Mouse (Mus musculus): ENCODE data around the gene Kcnk5.

DNA sequence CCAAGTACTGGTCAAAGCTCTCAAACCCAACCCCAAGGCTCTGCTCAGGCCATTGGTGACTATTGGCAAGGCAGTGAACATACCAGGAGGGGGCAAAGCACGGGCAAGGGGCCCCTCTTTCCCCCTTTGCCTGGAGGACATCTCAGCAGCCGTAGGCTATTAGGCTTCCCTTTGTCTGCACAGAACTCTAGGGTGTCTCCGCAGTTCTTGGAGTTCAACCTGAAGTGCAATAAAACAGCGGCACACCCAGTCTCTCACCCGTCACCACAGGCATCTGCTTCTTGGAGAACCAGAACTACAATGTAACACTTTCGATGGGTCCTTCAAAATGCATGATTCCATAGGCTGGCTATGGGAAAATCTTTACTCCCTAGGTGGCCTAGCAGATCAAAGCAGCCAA, 53.4 kb downstream of the Kcnk5 start:
- no peak for TF ChIP-seq HCFC1 (IDR thresholded peaks at IDR 0.05; ENCODE audit: low read depth, low read length)
- TF ChIP-seq CTCF (IDR thresholded peaks at IDR 0.05 in 2 of 3, conservative IDR thresholded peaks at IDR 0.05 in 1 of 3; ENCODE audit: control insufficient read depth in 1 of 3, insufficient read depth in 1 of 3, low read depth in 2 of 3, low read length in 3 of 3, poor library complexity in 1 of 3, severe bottlenecking in 1 of 3), result no peak
- no peak for TF ChIP-seq NELFE (IDR thresholded peaks at IDR 0.05; ENCODE audit: low read depth, low read length)
- TF ChIP-seq ZNF384 (IDR thresholded peaks at IDR 0.05; ENCODE audit: low read depth, low read length), result no peak
- no peak for TF ChIP-seq NRF1 (IDR thresholded peaks at IDR 0.05; ENCODE audit: insufficient read depth, low read depth, low read length, poor library complexity, severe bottlenecking)
- TF ChIP-seq CHD1 (IDR thresholded peaks at IDR 0.05; ENCODE audit: low read depth, low read length), result no peak

All from MEL (cell line).